Mouse (Mus musculus) cerebellum, adult 2 months (tissue): ENCODE data around the gene Hils1.

Experiments
- CTCF ChIP-seq: fragments of 200-500 bp; IDR thresholded peaks from 2 replicates; pipeline ENCODE4 v1.5.1; 2011; ENCODE audit warnings: low read depth, mild to moderate bottlenecking, control low read depth, low read length, moderate library complexity, borderline replicate concordance; ENCODE audit not compliant: insufficient read depth
- POLR2A ChIP-seq: fragments of 200-500 bp; IDR thresholded peaks from 2 replicates; pipeline ENCODE4 v1.6.1; 2011; ENCODE audit warnings: low read length, control low read depth, borderline replicate concordance; ENCODE audit not compliant: insufficient read depth

DNA sequence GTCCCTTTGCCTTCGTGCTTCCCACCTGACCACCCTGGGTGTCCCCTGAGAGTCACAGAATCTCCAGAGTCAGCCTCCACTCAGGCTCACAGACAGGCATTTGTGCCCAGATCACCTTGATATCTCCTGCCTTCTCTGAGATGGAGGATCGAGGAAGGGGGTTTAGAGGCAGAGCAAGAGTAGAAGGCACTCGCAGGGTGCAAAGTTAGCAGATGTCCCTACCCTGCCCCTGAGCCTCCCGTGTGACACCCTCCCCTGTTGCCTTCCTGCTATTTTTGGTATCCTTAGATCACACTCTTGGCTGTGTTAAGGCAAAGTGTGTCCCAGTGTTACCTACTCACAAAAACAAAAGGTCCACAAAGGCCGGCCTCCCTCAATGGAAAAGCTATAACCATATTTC lies 8.8 kb downstream of the Hils1 start, which contains the start of gene Sgca:
- TF ChIP-seq CTCF (no peak), POLR2A (no peak)
